Mouse (Mus musculus) ES-Bruce4 (cell line): Measurements from ENCODE around the gene Snd1.

Experiments used
- CTCF ChIP-seq: IDR thresholded peaks from one replicate; pipeline ENCODE4 v1.8.1; 2011; ENCODE audit warnings: low read depth, low read length
- EP300 ChIP-seq: IDR thresholded peaks from 2 replicates; pipeline ENCODE4 v1.6.1; 2011; ENCODE audit warnings: low read depth, low read length; ENCODE audit not compliant: insufficient read depth
- POLR2A ChIP-seq: IDR thresholded peaks from one replicate; pipeline ENCODE4 v1.8.1; 2011; ENCODE audit warnings: low read length; ENCODE audit not compliant: insufficient read depth

GRCm38 (mm10) chr6:28819509-28820358, 344.8 kb downstream of the Snd1 start:
- TF ChIP-seq POLR2A (no peak), CTCF (no peak), EP300 (no peak)
